Mouse (Mus musculus) gastrocnemius, postnatal 4 days (tissue): ENCODE results near the gene Med13. TPM values are rescaled to one million over a fixed set of nuclear protein-coding genes. Genes with fewer than 3 reads are reported as not detected.

Source experiments
- DNase-seq, 2 experiments: peaks; one replicate each; pipeline ENCODE4 v3.0.0; 2021 to 2022; ENCODE audit warnings: low spot score in 2 of 2, mixed read lengths in 2 of 2
- long read RNA-seq, 2 experiments: library from polyadenylated mRNA; stranded (forward); transcript quantifications; one replicate each; pipeline ENCODE4 v2.0.0; 2021
- total RNA-seq, 2 experiments: library from RNA; stranded (reverse); gene quantifications; 2 replicates each; pipeline ENCODE4 v1.2.3; 2021

The Med13 gene
- total RNA-seq = 10 to 100 TPM; 47.8 to 51.6 TPM
- long read RNA-seq, experiment 1, full-length matches to known transcripts = 1 of 4 reads
- long read RNA-seq, experiment 1, partial matches to known transcripts = 2 of 4 reads
- long read RNA-seq, experiment 1, other reads (novel, unspliced or antisense) = 1 of 4 reads
- long read RNA-seq, experiment 2, full-length matches to known transcripts = 1 of 6 reads
- long read RNA-seq, experiment 2, partial matches to known transcripts = 4 of 6 reads
- long read RNA-seq, experiment 2, other reads (novel, unspliced or antisense) = 1 of 6 reads

- DNase-seq = peak; percentile 40 to 57
Measured at GRCm38 (mm10) chr11:86356854-86357788, at the start of gene Med13. Med13 (minus strand) TSS chr11:86357602.

GRCm38 (mm10) chr11:86404590-86404989 lies 47.2 kb upstream of the Med13 start:
- no peak for DNase-seq

- no peak for DNase-seq
Measured at GRCm38 (mm10) chr11:86403845-86404244, 46.4 kb upstream of the Med13 start.

GRCm38 (mm10) chr11:86399241-86400107 lies 42.1 kb upstream of the Med13 start:
- no peak for DNase-seq

GRCm38 (mm10) chr11:86396950-86397594 lies 39.7 kb upstream of the Med13 start:
- no peak for DNase-seq

GRCm38 (mm10) chr11:86396518-86396917 lies 39.1 kb upstream of the Med13 start:
- DNase-seq = no peak

- peak; percentile 31 to 57 for DNase-seq
Measured at GRCm38 (mm10) chr11:86395513-86396125, 38.2 kb upstream of the Med13 start.

GRCm38 (mm10) chr11:86395100-86395499 lies 37.7 kb upstream of the Med13 start:
- DNase-seq = no peak

- no peak for DNase-seq
Measured at GRCm38 (mm10) chr11:86391687-86392086, 34.3 kb upstream of the Med13 start.

GRCm38 (mm10) chr11:86390308-86390707 lies 32.9 kb upstream of the Med13 start:
- DNase-seq = no peak

- DNase-seq = no peak
Measured at GRCm38 (mm10) chr11:86389506-86389905, 32.1 kb upstream of the Med13 start.

- DNase-seq = no peak
Measured at GRCm38 (mm10) chr11:86388821-86389480, 31.5 kb upstream of the Med13 start.

GRCm38 (mm10) chr11:86387121-86387893 lies 29.9 kb upstream of the Med13 start:
- no peak for DNase-seq

GRCm38 (mm10) chr11:86386576-86386975 lies 29.2 kb upstream of the Med13 start:
- DNase-seq = no peak

GRCm38 (mm10) chr11:86385710-86386282 lies 28.4 kb upstream of the Med13 start:
- DNase-seq = no peak

- no peak for DNase-seq
Measured at GRCm38 (mm10) chr11:86384141-86384540, 26.7 kb upstream of the Med13 start.

GRCm38 (mm10) chr11:86382520-86383157 lies 25.2 kb upstream of the Med13 start:
- DNase-seq = no peak

- DNase-seq = no peak
Measured at GRCm38 (mm10) chr11:86381478-86382091, 24.2 kb upstream of the Med13 start.
